Mouse (Mus musculus) regulatory T cell (primary cell): ENCODE measurements around the gene Nt5c2.
"Not testable (repeated sequence)": the region's sequence is repeated elsewhere in the genome, so short reads cannot be mapped to it uniquely, and the experiment has no call there.

Source experiments
- in situ Hi-C: fragments of 300-600 bp; cut with MboI, MseI; formaldehyde crosslinking; loops from one replicate; pipeline ENCODE4 v1.15.1; 2025; ENCODE audit warnings: high pct_unique_total_duplicates

Nt5c2 gene

GRCm38 (mm10) chr19:47017831-47018230 lies 2.9 kb upstream of the Nt5c2 start:
- in situ Hi-C loops: no loop called here

DNA sequence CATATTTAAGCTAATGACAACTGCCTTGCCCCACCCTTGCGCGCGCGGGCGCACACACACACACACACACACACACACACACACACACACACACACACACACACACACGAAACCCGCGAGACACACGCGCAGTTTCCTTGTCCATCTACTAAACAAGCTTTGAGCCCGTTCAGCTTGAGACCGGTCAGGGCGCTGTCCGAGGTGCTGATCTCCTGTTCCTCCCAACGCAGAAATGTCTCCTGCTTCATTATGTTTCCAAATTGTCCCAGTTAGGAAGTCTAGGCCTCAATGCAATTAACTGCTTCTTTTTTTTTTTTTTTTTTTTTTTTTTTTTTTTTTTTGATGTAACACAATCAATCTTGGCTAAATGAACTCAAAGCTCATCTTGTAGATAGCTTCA lies 1.5 kb upstream of the Nt5c2 start:
- in situ Hi-C loops: no loop called here

- in situ Hi-C loops: no loop called here
Measured at GRCm38 (mm10) chr19:47015965-47016364, 1.0 kb upstream of the Nt5c2 start.

- in situ Hi-C loops: no loop called here
Measured at GRCm38 (mm10) chr19:47015396-47015795, 443 bp upstream of the Nt5c2 start.

- in situ Hi-C loops: no loop called here
Measured at GRCm38 (mm10) chr19:47014159-47014446, 850 bp downstream of the Nt5c2 start.

DNA sequence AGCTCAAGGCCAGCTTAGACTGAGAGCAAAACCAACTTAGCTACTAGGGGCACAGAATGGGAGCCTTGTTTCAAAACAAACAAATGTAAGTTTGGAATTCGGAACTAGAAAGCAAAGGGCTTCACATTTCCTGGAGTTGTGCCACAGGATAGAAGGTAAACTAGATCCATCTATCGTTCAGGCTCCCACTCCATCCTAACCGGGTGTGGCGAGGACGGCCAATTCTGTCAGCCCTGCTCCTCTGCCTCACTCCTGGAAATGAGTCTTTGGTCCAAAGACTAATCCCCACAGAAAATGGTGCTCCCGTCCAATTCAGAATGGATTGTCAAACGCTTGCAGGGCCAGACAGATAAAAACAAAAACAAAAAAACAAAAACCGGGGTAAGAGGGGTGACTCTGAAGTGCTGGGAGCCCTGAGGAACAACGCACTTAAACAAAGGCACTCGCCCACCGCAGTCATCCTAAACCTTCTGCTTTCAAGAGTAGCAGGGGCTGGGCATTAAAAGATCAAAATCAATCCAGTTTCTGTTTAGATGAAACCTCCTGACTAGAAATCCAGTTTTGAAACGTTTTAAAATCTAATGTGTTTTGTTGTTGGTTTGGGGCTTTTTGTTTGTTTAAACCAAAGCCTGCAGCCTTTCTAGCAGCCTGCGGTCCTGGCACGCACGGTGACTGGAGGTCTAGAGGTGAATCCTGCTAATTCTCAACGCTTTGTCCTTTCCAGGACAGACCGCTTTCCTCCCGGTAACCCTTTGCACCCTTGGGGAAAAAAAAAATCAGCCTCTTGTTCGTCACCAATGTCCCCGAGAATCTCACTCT lies 1.4 kb downstream of the Nt5c2 start:
- in situ Hi-C loops: no loop called here

DNA sequence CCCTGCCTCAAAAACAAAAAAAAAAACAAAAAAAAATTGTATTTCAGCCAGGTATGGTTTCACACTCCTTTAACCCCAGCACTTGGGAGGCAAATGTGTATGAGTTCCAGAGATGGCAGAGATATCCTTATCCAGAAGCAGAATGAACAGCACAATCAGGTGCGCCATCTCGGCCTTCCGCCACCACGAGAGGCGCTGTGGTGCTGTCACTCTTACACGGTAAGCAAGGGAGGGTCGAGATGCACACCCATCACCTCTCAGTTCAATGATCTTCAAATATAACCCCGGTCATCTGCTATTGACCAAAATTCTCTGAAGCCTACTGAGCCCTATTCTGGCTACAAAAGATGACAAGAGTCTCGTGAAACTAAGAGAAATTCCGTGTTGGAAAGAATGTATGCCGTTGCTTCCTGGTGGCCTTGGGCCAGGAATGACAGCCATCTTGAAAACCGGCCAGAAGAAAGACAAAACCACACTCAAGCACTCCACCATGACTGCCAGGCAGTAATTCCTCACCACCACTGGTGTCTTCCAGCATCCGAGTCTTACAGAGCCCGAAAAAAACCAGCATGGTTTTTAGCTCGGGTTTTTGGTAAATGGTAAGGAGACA lies 2.3 kb downstream of the Nt5c2 start:
- in situ Hi-C loops: no loop called here

- in situ Hi-C loops: no loop called here
Measured at GRCm38 (mm10) chr19:47009943-47010342, 5.0 kb downstream of the Nt5c2 start.

DNA sequence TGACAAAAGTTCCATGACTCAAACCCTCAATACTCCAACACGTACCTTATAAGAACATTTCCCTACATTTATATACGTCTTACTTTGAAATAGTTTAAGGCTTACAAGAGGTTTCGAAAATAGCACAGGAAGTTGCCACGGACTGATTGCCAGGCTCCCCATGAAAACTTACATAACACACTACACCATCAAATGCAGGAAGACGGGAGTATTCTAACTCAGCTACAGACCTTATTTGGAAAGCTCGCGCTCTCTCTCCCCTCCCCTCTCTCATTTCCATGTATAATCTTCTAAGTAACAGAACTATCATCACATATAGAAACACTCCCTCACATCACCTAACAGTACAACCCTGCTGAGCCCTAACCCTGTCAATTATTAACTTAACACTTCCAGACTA lies 5.5 kb downstream of the Nt5c2 start:
- in situ Hi-C loops: no loop called here

DNA sequence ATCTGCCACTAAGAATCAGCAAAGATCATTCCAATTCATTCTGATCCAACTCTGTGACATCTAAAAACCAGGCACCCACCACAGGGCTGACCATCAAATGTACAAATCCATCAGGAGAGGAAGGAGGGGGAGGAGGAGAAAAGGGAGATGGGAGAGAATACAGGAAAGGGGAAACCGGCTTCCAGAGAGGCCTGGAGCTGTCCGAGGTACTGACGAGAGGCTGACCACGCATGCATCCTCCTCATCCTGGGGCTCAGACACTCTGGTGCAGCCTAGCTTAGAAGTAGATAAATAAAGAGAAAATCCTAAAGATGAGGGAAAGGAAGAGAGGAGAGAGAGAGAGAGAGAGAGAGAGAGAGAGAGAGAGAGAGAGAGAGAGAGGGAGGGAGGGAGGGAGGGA lies 8.6 kb downstream of the Nt5c2 start:
- in situ Hi-C loops: no loop called here

- in situ Hi-C loops: no loop called here
Measured at GRCm38 (mm10) chr19:47005873-47006272, 9.1 kb downstream of the Nt5c2 start.

- in situ Hi-C loops: no loop called here
Measured at GRCm38 (mm10) chr19:47003742-47004511, 11.0 kb downstream of the Nt5c2 start.

DNA sequence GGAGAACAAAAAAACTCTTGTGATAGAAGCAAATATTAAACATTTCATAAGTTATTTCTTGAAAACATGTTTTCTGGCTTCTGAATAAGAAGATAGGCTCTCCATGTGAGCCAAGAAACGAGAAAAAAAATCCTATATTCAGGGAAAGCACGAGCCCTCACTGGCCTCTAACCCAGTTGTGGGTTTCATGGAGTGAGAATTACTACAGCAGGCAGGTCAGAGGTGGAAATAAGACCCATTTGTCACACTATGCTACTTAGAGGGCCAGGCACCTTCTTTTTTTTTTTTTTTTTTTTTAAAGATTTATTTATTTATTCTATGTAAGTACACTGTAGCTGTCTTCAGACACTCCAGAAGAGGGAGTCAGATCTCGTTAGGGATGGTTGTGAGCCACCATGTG lies 14.6 kb downstream of the Nt5c2 start:
- in situ Hi-C loops: not testable (repeated sequence)

DNA sequence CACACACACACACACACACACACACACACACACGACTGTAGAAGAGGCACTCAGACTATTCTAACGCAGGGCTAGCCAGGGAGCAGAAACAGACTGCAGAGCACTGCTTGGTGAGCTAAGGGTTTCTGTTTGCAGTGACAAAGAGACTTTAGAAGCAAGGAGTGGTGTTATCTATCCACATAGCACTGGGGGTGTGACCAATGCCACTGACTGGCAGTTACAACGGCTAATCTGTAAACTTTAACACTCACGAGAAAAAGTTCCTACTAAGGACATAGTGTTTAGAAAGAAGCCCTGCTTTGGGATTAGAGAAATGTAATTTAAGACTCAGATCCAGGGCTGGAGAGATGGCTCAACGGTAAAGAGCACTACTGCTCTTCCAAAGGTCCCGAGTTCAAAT lies 15.2 kb downstream of the Nt5c2 start:
- in situ Hi-C loops: loop anchor here (5.0 to 10.0 kb wide), 2 partner anchors 117 to 335 kb away; no protein-coding TSS in a partner anchor

DNA sequence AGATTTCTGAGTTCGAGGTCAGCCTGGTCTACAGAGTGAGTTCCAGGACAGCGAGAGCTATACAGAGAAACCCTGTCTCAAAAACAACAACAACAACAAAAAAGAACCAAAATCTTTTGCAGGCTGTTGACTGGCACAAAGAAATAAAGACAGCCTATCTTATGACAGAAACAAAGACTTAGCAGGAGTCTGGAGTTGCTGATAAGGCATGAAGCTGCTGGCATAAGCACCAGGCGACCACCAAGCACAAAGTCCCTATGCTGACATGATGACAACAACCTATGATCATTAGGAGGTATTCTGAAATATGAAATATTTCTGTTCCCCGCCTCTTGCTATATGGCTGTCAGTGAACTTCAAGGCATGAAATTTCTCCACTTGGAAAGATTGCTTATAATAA lies 16.0 kb downstream of the Nt5c2 start:
- in situ Hi-C loops: loop anchor here (5.0 to 10.0 kb wide), 2 partner anchors 117 to 334 kb away; no protein-coding TSS in a partner anchor

DNA sequence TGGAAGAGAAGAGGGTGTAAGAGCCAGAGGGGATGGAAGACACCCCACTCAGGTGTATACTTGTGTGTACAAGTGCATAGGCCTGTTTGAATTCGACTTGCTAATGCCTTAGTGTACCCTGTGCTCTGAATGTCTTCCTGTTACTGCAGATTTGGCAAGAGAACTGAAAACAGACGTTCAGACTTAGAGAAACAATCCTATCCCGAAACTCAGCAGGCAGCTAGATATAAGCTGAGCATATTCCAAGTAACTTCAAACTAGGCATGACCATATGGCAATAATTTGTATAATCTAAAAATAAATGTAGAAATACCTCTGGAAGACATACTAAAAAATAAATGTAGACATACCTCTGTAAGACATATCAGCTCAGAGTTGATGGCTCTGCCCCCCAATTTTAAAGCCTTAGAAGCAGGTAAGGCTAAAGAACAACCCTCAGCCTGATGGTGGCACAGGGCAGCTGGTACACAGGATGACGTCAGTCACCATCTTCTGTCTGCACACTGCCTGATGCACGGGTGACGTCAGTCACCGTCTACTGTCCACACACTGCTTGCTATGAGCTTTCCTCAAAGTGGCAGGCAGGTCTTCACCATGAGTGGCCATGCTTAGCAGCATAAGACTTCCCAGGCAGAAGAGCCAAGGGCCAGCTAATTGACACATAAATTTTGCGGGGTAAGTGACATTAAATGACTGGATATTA lies 16.6 kb downstream of the Nt5c2 start:
- in situ Hi-C loops: loop anchor here (5.0 to 10.0 kb wide), 2 partner anchors 116 to 334 kb away; no protein-coding TSS in a partner anchor

- in situ Hi-C loops: loop anchor here (5.0 to 10.0 kb wide), 2 partner anchors 114 to 331 kb away; no protein-coding TSS in a partner anchor
Measured at GRCm38 (mm10) chr19:46996095-46996494, 18.9 kb downstream of the Nt5c2 start.

GRCm38 (mm10) chr19:46992329-46992728 lies 22.6 kb downstream of the Nt5c2 start:
- in situ Hi-C loops: loop anchor here (5.0 to 10.0 kb wide), 2 partner anchors 230 to 328 kb away; partner anchors contain the start of gene Cnnm2

DNA sequence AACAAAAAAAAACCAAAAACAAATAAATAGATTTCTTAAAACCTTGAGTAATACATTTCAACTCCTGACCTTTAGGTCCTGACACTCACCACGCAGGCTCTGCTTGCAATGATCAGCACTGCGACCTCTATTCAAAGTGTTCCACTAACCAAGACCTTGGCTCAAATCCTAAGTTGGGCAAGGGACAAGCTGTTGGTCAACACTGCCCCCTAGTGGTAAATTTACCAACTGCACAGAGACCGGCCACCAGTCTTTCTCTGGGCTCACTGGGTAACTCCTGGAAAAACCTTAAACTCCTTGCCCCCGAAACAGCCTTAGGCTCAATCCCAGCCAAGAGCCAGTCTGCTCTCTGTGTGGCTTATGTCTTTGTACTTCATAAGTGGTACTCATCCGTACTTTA lies 23.8 kb downstream of the Nt5c2 start:
- in situ Hi-C loops: loop anchor here (5.0 to 10.0 kb wide), 2 partner anchors 229 to 326 kb away; partner anchors contain the start of gene Cnnm2

DNA sequence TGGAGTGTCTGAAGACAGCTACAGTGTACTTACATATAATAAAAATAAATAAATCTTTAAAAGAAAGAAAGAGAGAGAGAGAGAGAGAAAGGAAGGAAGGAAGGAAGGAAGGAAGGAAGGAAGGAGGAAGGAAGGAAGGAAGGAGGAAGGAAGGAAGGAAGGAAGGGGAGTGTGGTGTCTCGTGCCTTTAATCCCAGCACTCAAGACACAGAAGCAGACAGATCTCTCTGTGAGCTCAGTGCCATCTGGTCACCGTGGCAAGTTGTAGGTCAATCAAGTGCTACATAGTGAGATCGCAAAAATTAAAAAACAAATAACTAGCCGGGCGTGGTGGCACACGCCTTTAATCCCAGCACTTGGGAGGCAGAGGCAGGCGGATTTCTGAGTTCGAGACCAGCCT lies 24.3 kb downstream of the Nt5c2 start:
- in situ Hi-C loops: loop anchor here (5.0 to 10.0 kb wide), 2 partner anchors 228 to 326 kb away; partner anchors contain the start of gene Cnnm2

- in situ Hi-C loops: loop anchor here (5.0 to 10.0 kb wide), 2 partner anchors 228 to 325 kb away; partner anchors contain the start of gene Cnnm2
Measured at GRCm38 (mm10) chr19:46990153-46990518, 24.8 kb downstream of the Nt5c2 start.
